Mouse (Mus musculus) bone marrow macrophage, adult 2 months (primary cell): ENCODE measurements around the gene Xirp2. TPM values are rescaled to one million over a fixed set of nuclear protein-coding genes. Genes with fewer than 3 reads are reported as not detected.
"Not testable (repeated sequence)": the region's sequence is repeated elsewhere in the genome, so short reads cannot be mapped to it uniquely, and the experiment has no call there.

Experiments used
- H3K27ac ChIP-seq: 2 replicates; pipeline ENCODE4 v1.5.1; 2012; ENCODE audit warnings: low read depth, low read length; ENCODE audit not compliant: insufficient read depth
- H3K4me1 ChIP-seq: 2 replicates; pipeline ENCODE4 v1.6.1; 2012; ENCODE audit warnings: low read length; ENCODE audit not compliant: control insufficient read depth, insufficient read depth
- H3K4me3 ChIP-seq: 2 replicates; pipeline ENCODE4 v1.5.1; 2012; ENCODE audit warnings: mild to moderate bottlenecking, low read length, moderate library complexity; ENCODE audit not compliant: insufficient read depth
- CTCF ChIP-seq: IDR thresholded peaks from 2 replicates; pipeline ENCODE4 v1.5.1; 2012; ENCODE audit warnings: low read depth, mild to moderate bottlenecking, low read length, moderate library complexity
- POLR2A ChIP-seq: IDR thresholded peaks from 2 replicates; pipeline ENCODE4 v1.6.1; 2012; ENCODE audit warnings: mild to moderate bottlenecking, low read depth, low read length, borderline replicate concordance
- polyA plus RNA-seq: library from polyadenylated mRNA; stranded (reverse); fragments of >200 nt; gene quantifications from 2 replicates; pipeline ENCODE4 v1.2.4, GENCODE M21; 2012; ENCODE audit not compliant: missing spikeins, insufficient read depth, insufficient read length

Gene Xirp2
- 0.09 TPM in 1 of 2 replicates, not detected in the other for polyA plus RNA-seq

DNA sequence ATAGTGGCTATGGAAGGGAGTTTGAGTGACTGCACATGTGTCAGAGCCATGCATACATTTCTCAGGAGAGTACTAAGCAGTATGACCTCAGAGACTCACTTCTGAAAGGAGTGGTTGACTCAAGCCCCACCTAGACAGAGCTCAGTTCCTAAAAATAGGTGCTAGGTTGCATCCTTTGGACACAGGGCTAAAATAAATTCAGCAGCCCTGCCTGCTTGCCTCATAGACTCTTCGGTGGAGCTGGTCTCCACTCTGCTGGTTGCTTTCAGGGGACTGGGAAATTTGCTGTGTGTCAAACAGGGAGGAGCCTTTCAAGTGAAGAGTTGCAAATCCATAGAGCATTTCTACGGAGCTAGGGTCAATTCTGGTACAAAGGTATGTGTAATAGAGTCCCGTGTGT, at the start of gene Xirp2:
Gene Xirp2 (plus strand): TSS at position 223 of the 400 bp plus-strand sequence.
- Histone ChIP-seq H3K4me3 (no peak within 1 kb of the TSS), H3K4me1 (no peaks in the 10 kb centered on the region), H3K27ac (no peak within 1 kb of the TSS)
- no peak for TF ChIP-seq CTCF
- TF ChIP-seq POLR2A: no peak

DNA sequence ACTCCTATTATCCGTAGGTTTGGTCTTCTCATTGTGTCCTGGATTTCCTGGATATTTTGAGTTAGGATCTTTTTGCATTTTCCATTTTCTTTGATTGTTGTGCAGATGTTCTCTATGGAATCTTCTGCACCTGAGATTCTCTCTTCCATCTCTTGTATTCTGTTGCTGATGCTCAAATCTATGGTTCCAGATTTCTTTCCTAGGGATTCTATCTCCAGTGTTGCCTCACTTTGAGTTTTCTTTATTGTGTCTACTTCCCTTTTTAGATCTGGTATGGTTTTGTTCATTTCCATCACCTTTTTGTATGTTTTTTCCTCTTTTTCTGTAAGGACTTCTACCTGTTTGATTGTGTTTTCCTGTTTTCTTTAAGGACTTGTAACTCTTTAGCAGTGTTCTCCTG, 32.4 kb upstream of the Xirp2 start, which contains the start of gene Gm21830:
Gene Gm21830 (plus strand): TSS at position 301 of the 400 bp plus-strand sequence.
- not testable (repeated sequence) for H3K4me3 ChIP-seq, H3K4me1 ChIP-seq, H3K27ac ChIP-seq

DNA sequence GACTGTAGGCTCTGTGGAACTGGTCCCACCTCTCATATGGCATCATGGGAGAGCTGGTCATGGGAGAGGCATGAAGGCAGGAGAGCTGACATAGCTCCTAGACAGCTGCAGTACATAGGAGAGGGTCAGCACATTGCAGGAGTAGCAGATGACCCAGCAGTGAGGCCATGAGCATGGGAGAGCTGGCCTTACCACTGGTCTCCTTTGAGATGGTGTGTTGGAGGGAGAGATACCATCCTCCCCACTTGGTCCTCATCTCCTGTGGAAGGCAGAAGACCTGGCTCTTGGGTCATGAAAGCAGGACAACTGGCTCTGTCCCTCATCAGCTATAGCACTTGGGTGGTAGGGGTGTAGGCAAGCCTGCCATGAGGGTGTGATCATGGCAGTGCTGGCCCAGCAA, 24.9 kb upstream of the Xirp2 start:
- TF ChIP-seq POLR2A (no peak), CTCF (no peak)

DNA sequence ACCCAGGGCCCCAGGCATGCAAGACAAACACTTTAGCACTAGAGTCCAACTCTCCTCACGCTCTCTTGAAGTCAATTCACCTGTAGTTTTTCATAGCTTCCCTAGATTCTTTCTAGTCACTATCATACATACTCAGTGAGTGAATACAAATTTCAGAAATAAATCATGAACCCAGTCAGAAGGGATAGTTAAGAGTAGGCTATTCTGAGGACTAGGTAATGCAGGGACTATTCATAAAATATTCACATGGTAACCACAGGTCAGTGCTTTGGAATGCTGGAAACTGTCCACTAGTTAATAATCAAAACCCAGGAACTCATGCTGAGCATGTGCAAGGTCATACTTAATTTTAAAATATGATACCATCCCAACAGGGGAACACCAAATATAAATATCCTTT, 23.0 kb upstream of the Xirp2 start:
- H3K4me1 ChIP-seq: no peaks in the 10 kb centered on the region
- no peak overlapping the region for H3K27ac ChIP-seq
- TF ChIP-seq POLR2A (no peak), CTCF (no peak)
- H3K4me3 ChIP-seq: no peak overlapping the region

More for the DNA sequence above, 24.9 kb upstream of the Xirp2 start:
- Histone ChIP-seq H3K4me3 (no peak overlapping the region), H3K27ac (no peak overlapping the region), H3K4me1 (no peaks in the 10 kb centered on the region)

DNA sequence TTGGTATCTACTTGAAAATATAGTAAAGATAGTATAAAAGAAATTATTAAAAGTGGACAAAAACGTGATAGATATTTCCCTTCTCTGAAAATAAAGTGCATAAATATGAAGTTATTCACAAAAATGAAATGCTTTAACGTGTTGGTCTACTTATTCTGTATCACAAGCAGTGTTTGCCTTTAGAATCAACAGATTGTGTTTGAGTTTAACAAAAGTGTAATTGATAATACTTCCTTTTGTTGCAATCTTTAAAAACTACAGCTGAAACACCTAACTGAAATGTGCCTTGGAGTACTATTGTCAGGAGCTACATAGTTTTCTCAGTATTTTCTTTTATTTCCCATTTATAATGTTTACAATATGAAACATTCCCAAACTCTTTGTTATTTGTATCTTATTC, 12.7 kb upstream of the Xirp2 start, which contains the start of gene Gm26727:
Gene Gm26727 (minus strand): TSS at position 101 of the 400 bp plus-strand sequence.
- TF ChIP-seq CTCF: no peak
- no peak for TF ChIP-seq POLR2A
- Histone ChIP-seq H3K27ac (no peak within 1 kb of the TSS), H3K4me3 (no peak within 1 kb of the TSS), H3K4me1 (no peaks in the 10 kb centered on the region)

DNA sequence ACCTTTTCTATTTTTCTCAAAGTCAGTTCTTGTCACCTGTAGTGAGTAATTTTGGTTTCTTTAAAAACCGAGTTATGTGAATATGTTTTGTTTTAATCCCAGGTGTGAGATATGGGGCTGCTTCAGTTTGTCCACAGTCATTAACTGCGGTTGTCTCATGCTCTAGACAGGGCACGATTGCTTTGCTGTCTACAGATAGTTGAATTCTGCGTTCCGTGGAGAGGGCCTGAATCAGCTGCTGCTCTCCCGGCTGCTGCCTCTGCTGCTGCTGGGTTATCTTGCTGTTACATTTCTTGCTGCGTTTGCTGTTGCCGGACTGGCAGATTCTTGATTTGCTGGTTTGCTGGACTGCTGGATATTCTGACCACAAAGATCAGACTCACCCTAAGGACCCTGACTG, 7.5 kb upstream of the Xirp2 start:
- TF ChIP-seq POLR2A (no peak), CTCF (no peak)
- H3K4me3 ChIP-seq: no peak overlapping the region
- H3K27ac ChIP-seq: no peak overlapping the region
- H3K4me1 ChIP-seq: no peaks in the 10 kb centered on the region

DNA sequence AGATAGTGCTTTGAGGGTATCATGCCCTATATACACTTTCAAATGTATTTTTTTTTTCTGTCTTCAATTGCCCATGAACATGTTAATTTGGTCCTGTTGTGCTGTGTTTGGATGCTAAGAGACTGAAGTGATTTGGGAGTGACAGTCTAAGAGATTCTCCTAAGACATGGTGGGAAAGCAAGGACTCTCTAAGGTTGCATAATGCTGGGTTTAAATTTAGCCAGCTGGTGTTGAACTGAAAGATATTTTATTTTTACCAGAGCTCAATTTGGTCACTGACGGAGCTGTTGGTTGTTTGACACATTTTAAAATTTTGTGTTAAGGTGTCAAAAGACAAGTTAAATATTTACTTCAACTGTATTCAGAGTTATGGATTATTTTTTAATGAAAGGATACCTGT, 970 bp downstream of the Xirp2 start:
- no peaks in the 10 kb centered on the region for H3K4me1 ChIP-seq
- no peak overlapping the region for H3K27ac ChIP-seq
- no peak overlapping the region for H3K4me3 ChIP-seq
- no peak for TF ChIP-seq POLR2A
- TF ChIP-seq CTCF: no peak

DNA sequence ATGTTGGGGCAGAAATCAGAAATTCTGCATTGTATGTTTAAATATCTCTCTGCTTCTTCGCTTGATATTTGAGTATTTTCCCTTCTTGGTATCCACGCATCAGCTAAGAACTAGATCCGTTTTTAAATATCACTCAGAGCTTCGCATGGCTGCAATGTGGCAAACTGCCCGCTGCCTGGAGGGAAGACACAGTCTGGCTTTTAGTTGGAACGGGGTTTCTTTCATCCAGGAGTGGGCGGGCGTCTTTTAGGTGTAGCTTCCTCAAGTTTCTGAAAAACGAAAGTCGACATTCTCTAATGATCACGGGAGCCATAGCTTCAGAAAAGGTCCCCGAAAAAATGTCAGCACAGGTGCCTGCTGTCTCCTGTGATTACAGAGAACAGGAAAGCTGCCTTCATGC, 1.4 kb downstream of the Xirp2 start:
- H3K27ac ChIP-seq: no peak overlapping the region
- no peak for TF ChIP-seq CTCF
- no peak for TF ChIP-seq POLR2A
- H3K4me3 ChIP-seq: no peak overlapping the region
- no peaks in the 10 kb centered on the region for H3K4me1 ChIP-seq

DNA sequence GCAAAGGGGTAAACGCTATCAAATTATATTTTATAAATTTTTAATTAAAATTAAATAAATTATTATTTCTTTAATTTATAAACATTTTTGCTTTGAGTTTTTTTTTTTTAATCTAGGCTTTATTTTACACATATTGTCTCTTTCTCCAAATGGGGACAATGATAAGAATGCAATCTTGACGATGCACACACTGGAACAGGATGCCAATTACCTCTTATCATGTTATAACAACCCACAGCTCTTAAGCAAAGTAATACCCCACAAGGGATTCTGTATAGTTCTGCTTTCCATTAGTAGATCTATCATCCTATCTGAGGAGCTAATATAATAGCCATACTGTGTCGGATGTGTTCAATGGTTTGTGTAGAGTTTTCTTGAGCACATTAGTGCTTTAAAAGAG, 15.1 kb downstream of the Xirp2 start:
- no peak overlapping the region for H3K4me3 ChIP-seq
- TF ChIP-seq CTCF (no peak), POLR2A (no peak)
- no peak overlapping the region for H3K27ac ChIP-seq
- no peaks in the 10 kb centered on the region for H3K4me1 ChIP-seq

DNA sequence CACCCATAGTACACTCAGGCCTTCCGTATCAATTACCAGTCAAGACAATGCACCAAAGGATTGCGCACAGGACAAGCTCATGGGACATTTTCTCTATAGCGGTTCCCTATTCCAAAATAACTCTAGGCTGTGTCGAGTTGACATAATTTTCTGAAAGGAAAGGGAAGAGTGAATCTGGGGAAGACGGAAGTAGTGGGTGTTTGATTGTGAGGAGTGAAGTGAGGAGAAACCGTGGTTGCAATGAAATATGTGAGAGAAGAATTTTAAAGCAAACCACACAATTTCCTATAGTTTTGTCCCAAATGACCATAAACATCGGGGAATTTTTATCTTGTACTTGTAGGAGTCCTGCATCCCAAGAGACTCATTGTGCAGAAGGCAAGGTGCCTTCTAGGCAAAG, 21.2 kb downstream of the Xirp2 start:
- Histone ChIP-seq H3K4me1 (no peaks in the 10 kb centered on the region), H3K27ac (no peak overlapping the region), H3K4me3 (no peak overlapping the region)
- no peak for TF ChIP-seq CTCF
- TF ChIP-seq POLR2A: no peak

DNA sequence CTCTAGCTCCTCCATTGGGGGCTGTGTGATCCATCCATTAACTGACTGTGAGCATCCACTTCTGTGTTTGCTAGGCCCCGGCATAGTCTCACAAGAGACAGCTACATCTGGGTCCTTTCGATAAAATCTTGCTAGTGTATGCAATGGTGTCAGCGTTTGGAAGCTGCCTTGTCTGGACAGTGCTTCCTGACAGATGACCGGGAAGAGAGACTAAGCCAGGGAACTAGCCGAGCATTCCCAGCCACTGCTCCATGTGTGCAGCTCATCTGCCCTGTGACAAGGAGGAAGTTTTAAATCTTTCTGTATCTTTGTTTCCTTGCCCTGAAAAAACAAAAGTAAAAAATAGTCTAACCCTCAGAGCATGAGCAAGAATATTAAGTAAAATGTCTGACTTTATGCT, 24.2 kb downstream of the Xirp2 start:
- not testable (repeated sequence) for H3K4me3 ChIP-seq, H3K27ac ChIP-seq, H3K4me1 ChIP-seq
